Mouse (Mus musculus): ENCODE measurements around the gene Far1.
A peak's percentile ranks its signal among the peaks of the same experiment; 100 is the strongest.

GRCm38 (mm10) chr7:113594363-113594762, 80.7 kb downstream of the Far1 start:
- TF ChIP-seq MYB (IDR thresholded peaks at IDR 0.05; ENCODE audit: low read depth, low read length) = no peak
- TF ChIP-seq POLR2A (IDR thresholded peaks at IDR 0.05; ENCODE audit: control insufficient read depth in 1 of 2, insufficient read depth in 1 of 2, low read depth in 1 of 2, low read length in 2 of 2, poor library complexity in 1 of 2) = no peak
- peak; percentile 53 to 78 (median 63) for TF ChIP-seq CTCF (IDR thresholded peaks at IDR 0.05 in 2 of 3, conservative IDR thresholded peaks at IDR 0.05 in 1 of 3; ENCODE audit: control insufficient read depth in 1 of 3, insufficient read depth in 1 of 3, low read depth in 2 of 3, low read length in 3 of 3, poor library complexity in 1 of 3, severe bottlenecking in 1 of 3)
- TF ChIP-seq GABPA (IDR thresholded peaks at IDR 0.05; ENCODE audit: low read depth, low read length) = no peak
- TF ChIP-seq USF1 (IDR thresholded peaks at IDR 0.05; ENCODE audit: low read depth, low read length) = no peak
- TF ChIP-seq MAFK (IDR thresholded peaks at IDR 0.05; ENCODE audit: borderline replicate concordance, low read depth, low read length) = no peak
- TF ChIP-seq MXI1 (IDR thresholded peaks at IDR 0.05; ENCODE audit: low read depth, low read length) = no peak
- TF ChIP-seq MYC (IDR thresholded peaks at IDR 0.05; ENCODE audit: low read depth, low read length) = no peak
- no peak for TF ChIP-seq MAX (IDR thresholded peaks at IDR 0.05; ENCODE audit: low read length)
- TF ChIP-seq GATA1 (IDR thresholded peaks at IDR 0.05; ENCODE audit: low read depth, low read length) = no peak
- TF ChIP-seq ZC3H11A (IDR thresholded peaks at IDR 0.05; ENCODE audit: low read depth, low read length) = peak; percentile 82
- no peak for TF ChIP-seq TBP (IDR thresholded peaks at IDR 0.05; ENCODE audit: low read depth, low read length)
- no peak for TF ChIP-seq E2F4 (IDR thresholded peaks at IDR 0.05; ENCODE audit: borderline replicate concordance, low read depth, low read length)
- no peak for TF ChIP-seq EP300 (IDR thresholded peaks at IDR 0.05; ENCODE audit: low read depth in 1 of 2, low read length in 2 of 2)
